Mouse (Mus musculus) v-Abl transformed pro-B cells (cell line): ENCODE results near the gene Leprot.

Experiments used
- in situ Hi-C, 2 experiments: fragments of 400-800 bp; cut with MboI; formaldehyde crosslinking; loops; one replicate each; pipeline ENCODE4 v1.15.1; 2025; ENCODE audit not compliant: unreplicated experiment in 2 of 2

Leprot gene

GRCm38 (mm10) chr4:101647196-101647905 lies at the start of gene Leprot:
TSS of gene Leprot (plus strand) at chr4:101647718.
- in situ Hi-C loops, result loop anchor here (10.0 to 25.0 kb wide), 6 partner anchors 293 to 1665 kb away; partner anchors contain the start of genes Mier1 (in 1 of the 2), Oma1 (in 1 of the 2) and Wdr78 (in 1 of the 2)

GRCm38 (mm10) chr4:101601758-101602157 lies 45.8 kb upstream of the Leprot start:
- in situ Hi-C loops, result no loop called here

GRCm38 (mm10) chr4:101603635-101604034 lies 43.9 kb upstream of the Leprot start:
- in situ Hi-C loops, result no loop called here

- in situ Hi-C loops, result no loop called here
These were observed 31.0 kb upstream of the Leprot start for GRCm38 (mm10) chr4:101616520-101616919.

- in situ Hi-C loops, result no loop called here
These were observed 29.8 kb upstream of the Leprot start for GRCm38 (mm10) chr4:101617742-101618141.

GRCm38 (mm10) chr4:101620206-101620605 lies 27.3 kb upstream of the Leprot start:
- in situ Hi-C loops, result no loop called here

GRCm38 (mm10) chr4:101621241-101621640 lies 26.3 kb upstream of the Leprot start:
- in situ Hi-C loops, result no loop called here

GRCm38 (mm10) chr4:101625278-101625677 lies 22.2 kb upstream of the Leprot start:
- in situ Hi-C loops, result loop anchor here in 1 of 2 experiments (25.0 kb wide), 4 partner anchors 463 to 1687 kb away; partner anchors contain the start of genes Mier1, Oma1 and Wdr78

- in situ Hi-C loops, result loop anchor here in 1 of 2 experiments (25.0 kb wide), 4 partner anchors 473 to 1677 kb away; partner anchors contain the start of genes Mier1, Oma1 and Wdr78
These were observed 11.9 kb upstream of the Leprot start for GRCm38 (mm10) chr4:101635596-101635995.

GRCm38 (mm10) chr4:101637472-101637871 lies 10.0 kb upstream of the Leprot start:
- in situ Hi-C loops, result loop anchor here in 1 of 2 experiments (25.0 kb wide), 4 partner anchors 475 to 1675 kb away; partner anchors contain the start of genes Mier1, Oma1 and Wdr78

GRCm38 (mm10) chr4:101640631-101641030 lies 6.9 kb upstream of the Leprot start:
- in situ Hi-C loops, result loop anchor here (10.0 to 25.0 kb wide), 6 partner anchors 286 to 1672 kb away; partner anchors contain the start of genes Mier1 (in 1 of the 2), Oma1 (in 1 of the 2) and Wdr78 (in 1 of the 2)

- in situ Hi-C loops, result loop anchor here (10.0 to 25.0 kb wide), 6 partner anchors 288 to 1670 kb away; partner anchors contain the start of genes Mier1 (in 1 of the 2), Oma1 (in 1 of the 2) and Wdr78 (in 1 of the 2)
These were observed 4.8 kb upstream of the Leprot start for GRCm38 (mm10) chr4:101642708-101643107.

- in situ Hi-C loops, result loop anchor here (10.0 to 25.0 kb wide), 6 partner anchors 288 to 1669 kb away; partner anchors contain the start of genes Mier1 (in 1 of the 2), Oma1 (in 1 of the 2) and Wdr78 (in 1 of the 2)
These were observed 4.3 kb upstream of the Leprot start for GRCm38 (mm10) chr4:101643216-101643615.

- in situ Hi-C loops, result loop anchor here (10.0 to 25.0 kb wide), 6 partner anchors 292 to 1665 kb away; partner anchors contain the start of genes Mier1 (in 1 of the 2), Oma1 (in 1 of the 2) and Wdr78 (in 1 of the 2)
These were observed 692 bp upstream of the Leprot start for GRCm38 (mm10) chr4:101646857-101647195.

- in situ Hi-C loops, result loop anchor here (10.0 to 25.0 kb wide), 6 partner anchors 293 to 1664 kb away; partner anchors contain the start of genes Mier1 (in 1 of the 2), Oma1 (in 1 of the 2) and Wdr78 (in 1 of the 2)
These were observed 591 bp downstream of the Leprot start for GRCm38 (mm10) chr4:101647976-101648642.

GRCm38 (mm10) chr4:101648745-101649144 lies 1.2 kb downstream of the Leprot start:
- in situ Hi-C loops, result loop anchor here (10.0 to 25.0 kb wide), 6 partner anchors 294 to 1664 kb away; partner anchors contain the start of genes Mier1 (in 1 of the 2), Oma1 (in 1 of the 2) and Wdr78 (in 1 of the 2)

- in situ Hi-C loops, result loop anchor here (10.0 to 25.0 kb wide), 5 partner anchors 186 to 1686 kb away; partner anchors contain the start of genes Gm12789 (in 1 of the 2) and Gm12790 (in 1 of the 2)
These were observed 3.4 kb downstream of the Leprot start for GRCm38 (mm10) chr4:101650961-101651360.

GRCm38 (mm10) chr4:101654256-101654655 lies 6.7 kb downstream of the Leprot start:
- in situ Hi-C loops, result loop anchor here (10.0 to 25.0 kb wide), 5 partner anchors 189 to 1683 kb away; partner anchors contain the start of genes Gm12789 (in 1 of the 2) and Gm12790 (in 1 of the 2)

- in situ Hi-C loops, result loop anchor here (10.0 to 25.0 kb wide), 5 partner anchors 190 to 1682 kb away; partner anchors contain the start of genes Gm12789 (in 1 of the 2) and Gm12790 (in 1 of the 2)
These were observed 7.4 kb downstream of the Leprot start for GRCm38 (mm10) chr4:101654788-101655414.

- in situ Hi-C loops, result loop anchor here (10.0 to 25.0 kb wide), 5 partner anchors 191 to 1682 kb away; partner anchors contain the start of genes Gm12789 (in 1 of the 2) and Gm12790 (in 1 of the 2)
These were observed 7.9 kb downstream of the Leprot start for GRCm38 (mm10) chr4:101655415-101655790.
